Mouse (Mus musculus) gastrocnemius, adult 8-10 months (tissue): Measurements from ENCODE around the gene Emp2. TPM values are rescaled to one million over a fixed set of nuclear protein-coding genes. Genes with fewer than 3 reads are reported as not detected.

Experiments used
- DNase-seq, 2 experiments: peaks; one replicate each; pipeline ENCODE4 v3.0.0; 2022; ENCODE audit warnings: low spot score in 2 of 2
- microRNA-seq: library from miRNA; unstranded; fragments of <30 nt; microRNA quantifications from one replicate; pipeline ENCODE4 v1.2.0, GENCODE M21; 2022
- total RNA-seq, 4 experiments: library from RNA; stranded (reverse); gene quantifications; 2 replicates each; pipeline ENCODE4 v1.2.4; 2022

Emp2 gene
- total RNA-seq, 4 experiments from 2014 or later = 3.0 to 4.8 (median 4.1) TPM

- no peak for DNase-seq
These were observed 59.8 kb downstream of the Emp2 start for GRCm38 (mm10) chr16:10253993-10254392.

GRCm38 (mm10) chr16:10236601-10237000 is 77.2 kb downstream of the Emp2 start:
- no peak for DNase-seq

Small RNA genes lying within 50 kb of the gene (microRNA-seq; reads per million reads assigned to microRNA genes)
- gene Gm22932 = not detected

Other genes with a start within 250 kb of the Emp2 start
- not detected for gene Rpl39l, start 143.7 kb downstream of the Emp2 start, total RNA-seq
- gene Atf7ip2, start 121.3 kb downstream of the Emp2 start, total RNA-seq = not detected
- gene Tekt5, start 81.5 kb upstream of the Emp2 start, total RNA-seq = not detected
- 1 to 10 TPM; 5.7 to 7.8 (median 6.8) TPM for gene Nubp1, start 98.0 kb upstream of the Emp2 start, total RNA-seq
- gene Tvp23a, start 133.4 kb upstream of the Emp2 start, total RNA-seq = under 1 TPM; 0.08 to 0.24 (median 0.14) TPM
- gene Ciita, start 166.1 kb upstream of the Emp2 start, total RNA-seq = under 1 TPM in 3 of 4 experiments, not detected in 1; 0.05 to 0.17 (median 0.16) TPM
- 10 to 100 TPM; 40.4 to 70.4 (median 53.3) TPM for gene Dexi, start 229.1 kb upstream of the Emp2 start, total RNA-seq
- 10 to 100 TPM; 55.6 to 90.9 (median 70.4) TPM for gene Clec16a, start 231.4 kb upstream of the Emp2 start, total RNA-seq